In the genomic region with DNA sequence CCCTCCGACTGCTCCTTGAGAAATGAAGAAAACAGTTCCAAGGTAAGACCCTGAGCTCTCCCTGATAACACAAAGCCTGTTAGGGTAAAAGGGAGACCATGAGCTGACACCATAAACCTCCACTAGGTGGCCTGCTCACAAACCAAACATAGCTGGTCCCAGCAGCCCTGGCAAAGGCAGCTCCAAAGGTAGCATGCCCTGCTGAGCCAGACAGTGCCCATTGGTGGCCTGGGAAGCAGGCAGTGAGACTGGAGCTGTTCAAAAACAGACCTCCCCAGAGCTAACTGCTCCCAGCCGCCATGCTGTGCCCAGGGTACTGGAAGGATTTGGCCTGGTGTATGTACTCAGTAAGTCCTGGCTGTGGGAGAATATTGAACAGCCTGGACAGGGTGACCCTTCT, we compare ENCODE assay signal across 8 mouse cellular contexts.
DNase-seq lines count a peak whose midpoint lies in the region; ATAC-seq and TF ChIP-seq lines count a peak whose summit lies in the region.

No protein-coding gene starts in this region.

- intact Hi-C loops in gastrocnemius, postnatal 14 days (cut with DNase I; ENCODE audit: low total_unique reads), result no loop called here

- TF ChIP-seq CTCF in brain, embryonic 14.5 days (IDR thresholded peaks at IDR 0.05; ENCODE audit: borderline replicate concordance, extremely low read depth, insufficient read depth, insufficient read length), result peak; percentile 50; the same call in 1 of the 2 replicates

- no peak for TF ChIP-seq POLR2A in brain, embryonic 14.5 days (IDR thresholded peaks at IDR 0.05; ENCODE audit: borderline replicate concordance, extremely low read depth, insufficient read depth, insufficient read length, poor library complexity, severe bottlenecking)

- DNase-seq in gastrocnemius, postnatal 14 days, result peak; percentile 21
- DNase-seq in gastrocnemius, postnatal 25 days, result no peak
- DNase-seq in 3134 (ENCODE audit: extremely low read depth, insufficient read length, low spot score), result peak; percentile 6
- peak; percentile 48 for DNase-seq in brain, embryonic 14.5 days (ENCODE audit: low read depth)
- DNase-seq in right cerebral cortex, postnatal 4 days, result peak; percentile 5
- DNase-seq in heart, adult 9 months (ENCODE audit: low spot score in 2 of 2), result no peak
- DNase-seq in lung, adult 18-20 months, result no peak

- peak; percentile 51 to 59; a peak in 2 of 4 replicates for ATAC-seq in hematopoietic stem cell, adult 5-6 weeks (replicated peaks in 1 of 2; ENCODE audit: insufficient read depth in 1 of 2, low FRiP score in 2 of 2, low TSS enrichment in 1 of 2, low read depth in 1 of 2, poor library complexity in 2 of 2, severe bottlenecking in 2 of 2)

Comparison
In these comparisons a context has a peak if more than half of its experiments do, and no peak if none do; other contexts are left out.
1. DNase-seq: peak in gastrocnemius, postnatal 14 days (single experiment), 3134 (single experiment), brain, embryonic 14.5 days (single experiment) and right cerebral cortex, postnatal 4 days (single experiment); none in gastrocnemius, postnatal 25 days (single experiment), heart, adult 9 months (0 of 2) and lung, adult 18-20 months (0 of 2).